Mouse (Mus musculus) bone marrow, adult 2 months (tissue): ENCODE results near the gene Mast4.

Source experiments
- CTCF ChIP-seq: fragments of 200-500 bp; IDR thresholded peaks from 2 replicates; pipeline ENCODE4 v1.5.1; 2011; ENCODE audit warnings: low read length, control low read depth; ENCODE audit not compliant: control insufficient read depth, insufficient read depth
- POLR2A ChIP-seq: fragments of 200-500 bp; IDR thresholded peaks from 2 replicates; pipeline ENCODE4 v1.6.1; 2011; ENCODE audit warnings: low read depth, mild to moderate bottlenecking, control low read depth, low read length, borderline replicate concordance; ENCODE audit not compliant: control insufficient read depth

DNA sequence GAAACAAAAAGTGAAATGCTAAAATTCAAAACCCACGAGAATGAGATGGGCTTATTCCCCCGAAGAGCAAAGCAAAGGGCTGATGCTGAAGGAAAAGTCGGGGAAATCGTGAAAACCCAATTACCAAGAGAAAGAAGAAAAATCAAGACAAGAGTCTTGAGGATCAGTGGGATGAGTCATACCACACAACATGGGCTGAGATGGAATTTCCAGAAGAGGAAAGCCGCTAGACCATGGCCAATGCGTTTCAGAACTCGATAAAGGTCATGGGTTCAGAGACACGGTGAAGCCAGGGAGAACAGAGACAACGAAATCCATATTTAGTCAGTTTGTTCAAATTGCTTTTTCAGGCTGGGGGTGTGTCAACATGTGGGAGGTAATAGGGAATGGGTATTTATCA lies 290.6 kb downstream of the Mast4 start:
- TF ChIP-seq CTCF (no peak), POLR2A (no peak)
